Mouse (Mus musculus): ENCODE measurements around the gene Tmem102.
A peak's percentile ranks its signal among the peaks of the same experiment; 100 is the strongest.

Gene Tmem102

GRCm38 (mm10) chr11:69804972-69805909 is at the start of gene Tmem102:
TSS of gene Tmem102 (minus strand) at chr11:69805624.
- no peak for DNase-seq (ENCODE audit: low spot score in 2 of 2)

- no peak for DNase-seq (ENCODE audit: low spot score in 2 of 2)
Observed at GRCm38 (mm10) chr11:69854680-69855079, 49.3 kb upstream of the Tmem102 start.

- DNase-seq (ENCODE audit: low spot score in 2 of 2) = no peak
Observed at GRCm38 (mm10) chr11:69853994-69854393, 48.6 kb upstream of the Tmem102 start.

GRCm38 (mm10) chr11:69850754-69851153 is 45.3 kb upstream of the Tmem102 start:
- no peak for DNase-seq (ENCODE audit: low spot score in 2 of 2)

GRCm38 (mm10) chr11:69849884-69850283 is 44.5 kb upstream of the Tmem102 start:
- no peak for DNase-seq (ENCODE audit: low spot score in 2 of 2)

GRCm38 (mm10) chr11:69849128-69849527 is 43.7 kb upstream of the Tmem102 start:
- no peak for DNase-seq (ENCODE audit: low spot score in 2 of 2)

- DNase-seq (ENCODE audit: low spot score in 2 of 2) = no peak
Observed at GRCm38 (mm10) chr11:69848021-69848420, 42.6 kb upstream of the Tmem102 start.

- DNase-seq (ENCODE audit: low spot score in 2 of 2) = no peak
Observed at GRCm38 (mm10) chr11:69846738-69847688, 41.6 kb upstream of the Tmem102 start.

GRCm38 (mm10) chr11:69846198-69846680 is 40.8 kb upstream of the Tmem102 start, which contains the start of gene Plscr3:
TSS of gene Plscr3 (plus strand) at chr11:69846376.
- peak; percentile 82 to 85 for DNase-seq (ENCODE audit: low spot score in 2 of 2)

- DNase-seq (ENCODE audit: low spot score in 2 of 2) = no peak
Observed at GRCm38 (mm10) chr11:69838714-69839104, 33.3 kb upstream of the Tmem102 start.

GRCm38 (mm10) chr11:69837952-69838713 is 32.7 kb upstream of the Tmem102 start, which contains the start of gene Tmem256:
TSS of gene Tmem256 (plus strand) at chr11:69838514.
- peak; percentile 94 for DNase-seq (ENCODE audit: low spot score in 2 of 2)

GRCm38 (mm10) chr11:69837604-69837951 is 32.2 kb upstream of the Tmem102 start, which contains the start of gene Nlgn2:
TSS of gene Nlgn2 (minus strand) at chr11:69837784.
- DNase-seq (ENCODE audit: low spot score in 2 of 2) = no peak

GRCm38 (mm10) chr11:69836703-69837576 is 31.5 kb upstream of the Tmem102 start:
- no peak for DNase-seq (ENCODE audit: low spot score in 2 of 2)

GRCm38 (mm10) chr11:69835966-69836335 is 30.5 kb upstream of the Tmem102 start:
- no peak for DNase-seq (ENCODE audit: low spot score in 2 of 2)

GRCm38 (mm10) chr11:69835326-69835965 is 30.0 kb upstream of the Tmem102 start:
- no peak for DNase-seq (ENCODE audit: low spot score in 2 of 2)

GRCm38 (mm10) chr11:69834001-69834549 is 28.7 kb upstream of the Tmem102 start:
- DNase-seq (ENCODE audit: low spot score in 2 of 2) = peak; percentile 31 to 39

- no peak for DNase-seq (ENCODE audit: low spot score in 2 of 2)
Observed at GRCm38 (mm10) chr11:69833554-69833953, 28.1 kb upstream of the Tmem102 start.

GRCm38 (mm10) chr11:69828832-69829231 is 23.4 kb upstream of the Tmem102 start:
- DNase-seq (ENCODE audit: low spot score in 2 of 2) = no peak

GRCm38 (mm10) chr11:69823456-69823855 is 18.0 kb upstream of the Tmem102 start:
- no peak for DNase-seq (ENCODE audit: low spot score in 2 of 2)
